8 mouse cellular contexts compared by ENCODE assay signal in the genomic region with DNA sequence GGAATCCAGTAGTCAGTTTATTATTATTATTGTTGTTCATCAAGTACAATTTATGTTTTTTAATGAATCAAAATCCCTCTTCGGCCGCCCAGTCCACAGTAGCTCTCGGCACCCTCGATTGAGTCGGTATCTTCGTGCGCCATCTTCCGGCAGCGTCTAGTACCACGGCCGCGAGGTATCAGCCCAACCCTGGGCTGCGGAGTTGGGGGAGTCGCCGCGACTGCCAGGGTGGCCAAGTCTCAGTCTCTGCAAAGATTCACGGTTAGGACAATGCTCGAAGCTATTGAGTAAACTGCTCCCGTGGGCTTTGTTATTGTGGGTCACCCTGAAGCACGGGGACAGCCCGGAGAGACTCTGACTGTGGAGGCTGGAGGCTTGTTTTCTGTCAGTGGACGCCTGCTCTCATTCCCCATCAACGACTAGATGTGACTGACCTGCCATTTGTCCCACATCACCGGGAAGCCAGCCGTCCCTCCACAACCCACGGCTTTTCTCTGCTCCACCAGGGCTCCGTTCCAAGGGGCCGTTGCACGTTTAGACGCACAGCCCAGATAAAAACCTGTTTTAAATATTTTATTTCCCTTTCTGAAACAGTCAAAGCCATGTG.
DNase-seq lines count a peak whose midpoint lies in the region; ATAC-seq lines count a peak whose summit lies in the region.

No protein-coding gene starts in this region.

- peak overlapping the region; percentile 56 for H3K9ac ChIP-seq in hindbrain, embryonic 12.5 days

- peak overlapping the region; percentile 83 for H3K4me2 ChIP-seq in hindbrain, embryonic 12.5 days (replicated peaks)

- no peaks in the 10 kb centered on the region for H3K9me3 ChIP-seq in hindbrain, embryonic 12.5 days (replicated peaks)

- H3K36me3 ChIP-seq in hindbrain, embryonic 12.5 days, result no peaks in the 10 kb centered on the region

- peak; percentile 9 for DNase-seq in MEL-GATA-1-ER (ENCODE audit: extremely low read depth, low read depth)
- DNase-seq in cerebellum, adult 8-10 months, result peak; percentile 95
- peak; percentile 58 to 87 for DNase-seq in frontal cortex, postnatal 10 days (ENCODE audit: low spot score in 2 of 2)
- DNase-seq in layer of hippocampus, postnatal 14 days (ENCODE audit: low spot score in 2 of 2), result peak; percentile 91
- DNase-seq in lung, postnatal 10 days, result peak; percentile 92
- DNase-seq in ovary, postnatal 14 days (ENCODE audit: low spot score), result peak; percentile 85
- DNase-seq in thymus, postnatal 14 days, result peak; percentile 86

- H3K4me3 ChIP-seq in hindbrain, embryonic 12.5 days, result peak overlapping the region; percentile 34

- peaks cover 22% of the 10 kb centered on the region for H3K4me1 ChIP-seq in hindbrain, embryonic 12.5 days

- H3K27ac ChIP-seq in hindbrain, embryonic 12.5 days, result peak overlapping the region; percentile 71; the same call in 1 of the 2 replicates

- no peaks in the 10 kb centered on the region for H3K27me3 ChIP-seq in hindbrain, embryonic 12.5 days

- ATAC-seq in hindbrain, embryonic 12.5 days (ENCODE audit: low FRiP score), result peak; percentile 83

- WGBS in hindbrain, embryonic 12.5 days, result under 1% methylated on average over 30 of the region's 30 CpGs

Comparison
In these comparisons a context has a peak if more than half of its experiments do, and no peak if none do; other contexts are left out.
1. Peak in every context shown above with its lines: DNase-seq, ATAC-seq, H3K4me3 ChIP-seq and H3K27ac ChIP-seq.
2. DNase-seq: peak in every context shown above with its lines; median percentile 95 in cerebellum, adult 8-10 months; 92 in lung, postnatal 10 days; 91 in layer of hippocampus, postnatal 14 days; 86 in thymus, postnatal 14 days; 85 in ovary, postnatal 14 days; 72 in frontal cortex, postnatal 10 days; 9 in MEL-GATA-1-ER.